Mouse (Mus musculus): ENCODE results near the gene Sesn2. TPM values are rescaled to one million over a fixed set of nuclear protein-coding genes. Genes with fewer than 3 reads are reported as not detected.

The Sesn2 gene
- total RNA-seq, 1 experiment from 2014 or later, result 3.2 TPM

DNA sequence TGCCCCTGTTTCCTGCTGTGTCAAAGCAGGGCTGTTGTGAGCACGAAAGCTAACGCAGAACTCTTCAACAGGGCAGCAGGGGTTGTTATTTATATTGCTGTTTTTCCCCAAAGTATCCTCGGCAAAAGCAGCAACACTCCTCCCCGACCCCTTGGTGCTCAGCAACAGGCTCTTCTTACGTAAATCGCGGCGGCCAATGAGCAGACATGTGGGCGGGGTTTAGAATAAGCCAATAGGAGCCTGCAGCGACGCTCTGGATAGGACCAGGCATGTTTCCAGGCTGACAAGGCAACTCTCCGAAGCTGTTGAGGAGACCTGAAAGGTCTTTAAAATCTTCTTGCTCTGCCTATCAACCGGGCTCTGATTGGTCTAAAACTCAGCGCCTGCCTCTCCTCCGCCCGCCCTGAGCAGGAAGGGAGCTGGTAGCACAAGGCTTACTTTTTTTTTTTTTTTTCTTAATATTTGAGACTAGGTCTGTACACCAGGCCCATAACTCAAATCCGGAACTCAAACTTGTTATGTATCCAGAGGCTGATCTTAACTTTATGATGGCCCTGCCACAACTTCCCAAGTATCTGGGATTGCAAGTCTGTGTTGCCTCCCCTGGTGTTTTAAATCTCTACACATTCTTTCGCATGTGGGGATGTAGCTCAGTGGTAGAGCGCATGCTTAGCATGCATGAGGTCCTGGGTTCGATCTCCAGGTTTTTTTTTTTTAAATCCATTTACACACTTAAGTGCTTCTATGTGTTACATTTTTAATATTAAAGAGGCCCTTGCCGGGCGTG, 5.3 kb upstream of the Sesn2 start:
- peak; percentile 91 for ATAC-seq (replicated peaks; ENCODE audit: low read depth, poor library complexity, severe bottlenecking)

DNA sequence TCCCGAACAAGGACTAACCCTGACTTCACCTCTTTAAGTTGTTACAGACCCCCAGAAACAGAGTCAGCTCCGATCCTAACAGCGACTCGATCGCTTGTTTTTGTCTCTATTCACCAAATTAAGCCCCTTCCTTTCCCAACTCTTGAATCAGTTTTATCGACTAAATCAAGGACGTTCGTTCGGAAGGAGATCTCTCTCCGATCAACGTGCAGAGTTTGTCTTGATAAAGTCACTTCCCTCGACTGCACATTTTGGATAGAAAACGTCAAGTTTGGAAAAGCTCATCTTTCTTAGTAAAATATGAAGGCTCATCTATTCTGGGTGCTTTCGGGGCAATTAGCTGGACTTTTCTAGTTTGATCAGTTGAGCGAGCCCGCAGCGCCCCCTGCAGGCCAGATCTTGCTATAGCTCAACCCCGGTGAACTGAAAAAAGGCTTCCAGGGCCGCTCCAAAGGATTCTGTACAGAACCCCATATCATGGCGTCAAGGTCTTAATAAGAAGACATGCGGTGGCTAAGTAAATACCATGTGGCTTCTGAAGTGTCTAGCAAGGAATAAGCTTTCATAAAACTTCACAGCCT, 4.3 kb upstream of the Sesn2 start:
- ATAC-seq (replicated peaks; ENCODE audit: low read depth, poor library complexity, severe bottlenecking), result peak; percentile 31; the same call in 1 of the 2 replicates

DNA sequence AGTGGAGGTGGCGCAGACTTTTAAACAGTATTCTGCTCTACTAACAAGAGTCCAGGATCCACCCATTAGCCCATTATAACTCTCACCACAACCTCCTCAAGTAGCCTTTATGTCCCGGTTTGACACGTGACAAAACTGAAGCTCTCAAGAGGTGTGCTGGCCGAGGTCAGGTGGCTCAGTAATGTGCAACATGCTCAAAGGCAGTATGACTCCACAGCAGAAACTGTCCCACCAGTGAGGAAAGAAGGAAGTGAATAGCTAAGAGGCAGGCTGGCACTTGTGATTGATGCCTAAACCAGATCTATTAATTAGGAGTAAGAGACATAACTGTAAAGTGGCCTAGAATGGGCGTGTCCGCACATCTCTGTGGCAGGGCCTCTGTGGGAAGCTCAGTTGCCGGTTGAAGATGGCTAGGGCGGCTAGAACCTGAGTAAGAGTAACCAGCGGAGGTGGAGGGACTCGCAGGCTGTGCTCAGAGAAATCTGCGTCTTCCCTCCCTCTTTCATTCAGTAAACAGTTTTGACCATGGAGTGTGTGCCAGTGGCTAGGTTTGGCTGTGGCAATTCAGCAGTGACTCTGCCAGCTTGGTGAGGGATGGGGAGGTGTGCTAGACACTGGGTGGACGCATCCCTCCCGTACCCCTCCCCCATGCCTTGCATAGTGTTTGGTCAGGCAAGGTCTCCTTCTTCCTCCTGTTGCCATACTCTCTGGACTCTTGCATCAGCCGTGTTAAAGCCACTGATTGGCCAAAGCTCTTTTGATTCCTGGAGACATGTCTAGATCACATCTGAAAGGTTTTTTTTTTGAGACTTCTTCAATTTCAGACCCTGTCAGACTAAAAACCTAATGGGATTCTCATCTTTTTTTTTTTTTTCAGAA, 3.3 kb upstream of the Sesn2 start:
- ATAC-seq (replicated peaks; ENCODE audit: low read depth, poor library complexity, severe bottlenecking), result no peak

DNA sequence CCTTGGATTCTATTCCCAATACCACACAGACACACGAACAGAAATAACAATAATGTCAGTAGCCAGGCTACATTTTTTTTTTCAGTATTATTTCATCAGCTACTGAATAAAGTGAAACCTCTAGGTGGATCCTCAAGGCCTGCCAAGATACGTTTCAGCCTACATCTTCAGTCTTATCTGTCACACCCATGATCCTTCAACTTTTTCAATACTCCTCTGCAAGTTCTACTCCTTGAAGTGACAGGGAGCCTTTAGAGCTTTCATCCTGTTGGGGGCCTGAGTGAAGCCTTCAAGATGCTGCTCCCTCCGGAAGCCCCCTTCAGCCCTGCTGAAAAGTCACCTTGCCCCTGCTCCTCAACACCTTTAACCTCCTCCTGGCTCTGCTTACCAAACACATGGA, 1.8 kb upstream of the Sesn2 start:
- ATAC-seq (replicated peaks; ENCODE audit: low read depth, poor library complexity, severe bottlenecking), result no peak

DNA sequence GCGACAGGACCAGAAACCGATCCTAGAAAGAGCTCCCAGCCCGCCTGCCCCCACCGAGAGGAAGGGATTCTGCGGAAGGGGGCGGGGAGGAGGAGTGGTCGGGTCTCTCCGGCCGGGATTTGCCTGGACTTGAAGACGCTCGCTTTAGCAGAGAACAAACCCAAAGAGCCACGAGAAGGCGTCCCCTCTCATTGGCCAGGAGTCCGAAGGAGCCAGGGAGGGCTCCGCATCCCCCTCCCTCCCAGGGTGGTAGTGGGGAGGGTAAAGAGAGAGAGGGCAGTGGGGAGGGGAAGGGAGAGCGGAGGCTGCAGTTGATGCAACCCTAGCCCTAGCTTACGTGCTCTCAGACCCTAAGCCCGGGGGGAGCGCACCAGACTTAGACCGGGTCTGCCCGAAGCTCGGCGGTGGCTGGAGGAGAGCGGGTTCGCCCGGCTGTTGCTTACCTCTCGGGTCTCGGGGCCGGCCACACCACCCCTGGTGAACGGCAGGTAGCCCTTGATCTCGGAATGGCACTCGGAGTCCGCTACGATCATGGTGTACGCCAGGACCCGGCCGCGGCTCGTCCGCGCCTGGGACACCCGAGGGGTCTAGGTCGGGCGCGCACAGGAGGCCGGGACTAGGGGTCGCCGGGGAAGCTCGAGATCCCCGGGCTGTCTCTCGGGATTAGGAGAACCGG, 542 bp downstream of the Sesn2 start:
- peak; percentile 36 for ATAC-seq (replicated peaks; ENCODE audit: low read depth, poor library complexity, severe bottlenecking)

DNA sequence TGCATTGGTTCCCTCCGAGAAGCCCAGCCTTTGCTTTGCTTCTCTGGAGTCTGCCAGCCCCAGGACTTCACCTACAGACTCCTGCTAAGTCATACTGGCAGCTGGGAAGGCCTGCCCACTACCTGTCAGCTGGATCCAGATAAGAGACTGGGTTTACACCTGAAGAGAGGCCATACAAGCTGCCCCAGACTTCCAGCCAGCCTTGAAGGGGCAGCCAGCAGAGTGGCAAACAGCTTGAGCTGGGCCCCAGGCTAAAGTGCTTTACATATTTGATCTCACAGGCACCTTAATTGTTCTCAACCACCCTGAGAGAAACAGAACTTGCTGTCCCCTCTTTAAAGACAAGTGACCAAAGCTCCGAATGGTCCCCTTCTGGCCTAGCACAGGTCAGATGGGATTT, 3.1 kb downstream of the Sesn2 start:
- no peak for ATAC-seq (replicated peaks; ENCODE audit: low read depth, poor library complexity, severe bottlenecking)

DNA sequence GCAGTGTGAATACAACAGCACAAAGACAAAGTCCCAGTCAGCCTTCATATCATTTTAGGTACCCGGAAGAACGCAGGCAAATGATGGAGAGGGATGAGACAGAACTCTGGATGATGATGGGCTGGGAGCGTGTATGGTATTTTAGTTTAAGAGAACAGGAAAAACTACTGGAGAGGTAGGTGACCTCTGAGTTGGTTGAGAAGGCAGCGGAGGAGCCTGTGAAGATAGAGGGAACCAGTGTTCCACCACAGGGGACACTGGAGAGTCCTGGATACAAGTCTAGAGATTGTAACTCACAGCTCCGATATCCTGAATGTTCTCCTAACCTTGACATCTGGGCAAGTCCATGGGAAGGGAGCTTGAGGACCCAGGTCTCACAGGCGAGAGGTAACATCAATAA, 4.1 kb downstream of the Sesn2 start:
- ATAC-seq (replicated peaks; ENCODE audit: low read depth, poor library complexity, severe bottlenecking), result no peak

DNA sequence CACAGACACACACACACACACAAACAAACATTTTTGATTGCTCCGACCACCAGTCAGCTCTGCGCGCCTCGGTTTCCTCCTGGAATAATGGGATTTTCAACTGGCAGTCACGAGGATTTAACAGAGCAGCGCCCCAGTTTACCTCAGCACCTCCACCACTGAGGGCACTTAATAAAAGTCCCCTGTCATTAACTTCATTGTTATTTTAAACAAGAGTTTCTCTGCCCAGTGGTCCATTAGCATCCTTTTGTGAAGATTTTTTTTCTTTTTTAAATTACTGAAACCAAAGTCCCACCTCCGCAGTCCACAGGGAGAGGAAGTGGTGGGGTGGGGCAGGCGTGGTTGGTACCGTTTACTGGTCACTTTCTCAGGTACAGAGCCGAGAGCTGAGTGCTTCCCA, 4.5 kb downstream of the Sesn2 start:
- ATAC-seq (replicated peaks; ENCODE audit: low read depth, poor library complexity, severe bottlenecking), result no peak

DNA sequence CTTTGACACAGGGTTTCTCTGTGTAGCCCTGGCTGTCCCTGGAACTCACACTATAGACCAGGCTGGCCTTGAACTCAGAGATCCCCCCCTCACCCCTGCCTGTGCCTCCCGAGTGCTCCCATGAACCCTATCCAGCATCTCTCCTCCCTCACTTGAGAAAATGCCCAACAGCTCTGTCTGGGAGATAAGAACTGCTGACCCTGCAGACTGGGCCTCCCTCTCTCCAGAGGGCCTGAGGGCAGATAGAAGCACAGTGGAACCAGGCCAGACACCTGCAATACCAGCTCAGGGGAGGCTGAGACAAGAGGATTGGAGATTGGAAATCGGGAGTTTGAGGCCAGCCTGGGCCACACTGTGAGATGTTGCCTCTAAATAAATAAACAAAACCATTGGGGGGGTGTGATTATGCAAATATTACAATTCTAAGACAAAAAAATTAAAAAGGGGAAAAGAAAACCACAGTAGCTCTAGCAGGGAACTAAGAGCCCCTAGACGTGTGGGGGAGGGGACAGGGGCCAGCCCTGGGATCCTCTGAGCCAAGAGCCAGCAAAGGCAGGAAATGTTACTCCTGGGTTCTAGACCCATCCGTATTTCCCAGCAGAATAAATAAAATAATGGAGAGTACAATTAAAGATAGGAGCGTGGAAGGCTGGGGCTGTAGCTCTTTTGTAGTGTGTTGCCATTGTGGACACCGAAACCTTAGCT, 5.1 kb downstream of the Sesn2 start:
- ATAC-seq (replicated peaks; ENCODE audit: low read depth, poor library complexity, severe bottlenecking), result no peak

DNA sequence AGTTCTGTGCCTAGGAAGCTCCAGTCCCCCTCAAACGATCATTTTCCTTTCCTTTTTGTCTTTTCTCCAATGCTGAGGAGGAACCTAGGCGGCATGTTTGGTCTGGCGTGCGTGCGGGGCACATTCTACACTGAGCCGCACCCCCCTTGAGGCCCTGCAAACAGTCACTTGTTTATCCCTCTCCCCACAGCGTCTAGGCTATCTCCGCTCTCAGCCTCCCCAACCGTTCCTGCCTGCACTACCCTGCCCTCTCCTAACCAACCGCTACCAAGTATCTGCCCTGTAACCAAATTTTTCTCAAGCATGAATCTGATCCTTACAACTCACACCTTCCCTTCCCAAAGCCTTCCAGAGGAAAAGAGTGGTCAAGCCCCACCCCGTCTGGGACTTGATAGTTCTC, 7.0 kb downstream of the Sesn2 start:
- ATAC-seq (replicated peaks; ENCODE audit: low read depth, poor library complexity, severe bottlenecking), result no peak

DNA sequence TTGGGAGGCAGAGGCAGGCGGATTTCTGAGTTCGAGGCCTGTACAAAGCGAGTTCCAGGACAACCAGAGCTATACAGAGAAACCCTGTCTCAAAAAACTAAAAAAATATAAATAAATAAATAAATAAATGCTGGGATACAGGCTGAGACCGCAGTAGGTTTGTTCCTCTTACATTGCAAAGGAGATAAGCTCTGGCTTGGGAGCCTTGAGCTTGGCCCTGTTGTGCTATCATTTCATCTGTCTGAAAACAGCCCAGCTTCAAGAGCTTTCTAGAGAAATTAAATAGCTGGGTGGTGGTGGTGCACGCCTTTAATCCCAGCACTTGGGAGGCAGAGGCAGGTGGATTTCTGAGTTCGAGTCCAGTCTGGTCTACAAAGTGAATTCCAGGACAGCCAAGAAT, 8.7 kb downstream of the Sesn2 start:
- ATAC-seq (replicated peaks; ENCODE audit: low read depth, poor library complexity, severe bottlenecking), result no peak

DNA sequence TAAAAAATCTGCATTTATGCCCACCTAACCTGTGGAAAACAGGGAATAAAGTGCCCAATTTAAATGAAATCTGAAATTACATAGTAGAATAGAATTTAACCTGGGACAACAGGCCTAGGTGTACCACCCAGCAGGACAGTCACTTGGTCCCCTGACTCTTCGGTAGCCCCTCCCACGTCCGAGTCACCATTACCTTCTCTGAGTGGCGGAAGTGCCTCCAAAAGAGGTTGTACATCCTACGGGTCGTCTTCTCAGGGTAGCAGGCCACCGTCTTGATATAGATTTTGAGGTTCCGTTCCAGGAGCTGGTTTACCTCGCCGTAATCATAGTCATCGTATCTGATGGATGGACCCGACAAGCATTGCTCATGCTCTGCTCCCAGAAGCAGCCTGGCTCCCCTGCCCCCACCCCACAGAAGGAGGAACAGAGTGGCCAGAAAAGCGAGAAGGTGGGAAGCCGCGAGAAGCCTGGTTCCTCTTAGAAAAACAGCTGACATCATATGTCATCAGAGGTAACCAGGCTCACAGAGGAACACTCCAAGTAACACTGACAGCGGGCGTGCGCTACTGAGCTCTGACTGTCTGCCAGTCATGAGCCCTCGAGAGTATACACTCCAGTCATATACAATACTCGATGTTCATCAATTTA, 15.9 kb downstream of the Sesn2 start:
- ATAC-seq (replicated peaks; ENCODE audit: low read depth, poor library complexity, severe bottlenecking), result peak; percentile 86

DNA sequence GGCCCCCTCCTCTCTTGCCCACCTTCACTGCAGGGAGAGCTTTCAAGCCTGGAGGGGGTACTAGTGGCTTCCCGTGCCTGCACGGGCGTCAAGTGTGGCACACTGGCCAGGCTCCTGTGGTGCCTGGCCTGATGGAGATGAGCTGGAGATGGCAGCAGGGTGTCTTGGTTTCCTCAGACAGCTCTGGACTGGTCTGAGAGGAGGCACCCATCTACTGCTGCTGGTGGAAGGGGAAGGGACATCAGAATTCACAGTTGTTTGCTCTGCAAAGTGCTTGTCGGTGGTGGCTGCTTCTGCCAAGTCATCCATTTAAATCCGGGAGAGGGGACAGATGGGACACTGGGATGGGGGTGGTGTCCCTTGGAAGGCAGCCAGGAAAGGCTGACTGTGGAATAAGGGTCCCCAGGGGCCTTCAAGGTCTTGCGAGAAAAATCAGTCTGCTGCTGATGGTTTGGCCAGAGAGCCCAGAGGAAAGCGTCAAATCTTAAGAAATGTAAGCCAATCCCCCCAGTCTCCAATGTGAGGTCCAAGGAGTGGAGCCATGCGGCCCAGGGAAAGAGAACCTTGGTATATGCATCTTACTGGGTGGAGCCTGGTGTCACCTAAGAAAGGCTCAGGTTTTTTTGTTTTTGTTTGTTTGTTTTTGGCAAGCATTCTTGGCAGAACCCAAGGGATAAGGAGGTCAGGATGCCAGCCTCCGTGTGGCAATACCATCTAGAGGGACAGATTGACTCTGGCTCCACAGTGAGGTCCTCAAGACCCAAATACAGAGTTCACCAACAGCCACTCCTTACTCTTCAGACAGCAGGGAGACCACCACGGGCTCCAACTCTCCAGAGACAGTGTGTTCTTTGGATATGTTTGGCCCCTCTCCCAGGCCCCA, 17.9 kb downstream of the Sesn2 start:
- ATAC-seq (replicated peaks; ENCODE audit: low read depth, poor library complexity, severe bottlenecking), result no peak

DNA sequence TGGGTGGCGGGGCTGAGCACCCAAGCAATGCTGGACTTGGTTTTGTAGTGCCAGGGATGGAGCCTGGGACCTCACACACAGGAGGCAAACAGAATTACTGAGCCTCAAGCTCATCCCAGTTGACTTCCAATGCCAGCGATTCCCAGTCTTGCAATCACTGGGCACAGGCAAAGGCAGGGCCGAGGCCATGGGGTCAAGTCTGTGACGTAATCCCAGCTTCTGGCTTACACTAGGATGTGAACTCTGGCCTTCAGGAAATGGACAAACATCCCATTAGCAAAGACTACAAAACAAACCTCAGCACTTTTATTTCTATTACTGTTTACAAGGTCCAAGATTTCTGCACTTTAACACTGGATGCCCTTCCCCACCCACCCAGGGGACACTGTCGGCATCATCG, 18.6 kb downstream of the Sesn2 start:
- ATAC-seq (replicated peaks; ENCODE audit: low read depth, poor library complexity, severe bottlenecking), result no peak

DNA sequence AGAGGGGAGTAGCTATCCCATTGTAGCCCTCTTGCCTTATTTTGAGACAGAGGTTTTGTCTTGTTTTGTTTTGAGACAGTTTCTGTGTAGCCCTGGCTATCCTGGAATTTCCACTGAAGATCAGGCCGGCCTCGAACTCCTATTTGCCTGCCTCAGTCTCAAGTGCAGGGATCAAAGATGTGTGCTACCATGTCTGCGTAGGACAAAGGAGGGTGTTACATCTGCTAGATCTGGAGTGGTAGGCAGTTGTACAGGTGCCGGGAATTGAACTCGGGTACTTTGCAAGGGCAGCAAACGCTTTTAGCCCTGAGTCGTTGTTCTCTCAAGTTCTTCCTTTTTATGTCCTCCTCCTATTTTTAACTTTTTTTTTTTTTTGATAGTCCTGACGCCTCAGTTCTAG, 19.2 kb downstream of the Sesn2 start:
- ATAC-seq (replicated peaks; ENCODE audit: low read depth, poor library complexity, severe bottlenecking), result no peak

DNA sequence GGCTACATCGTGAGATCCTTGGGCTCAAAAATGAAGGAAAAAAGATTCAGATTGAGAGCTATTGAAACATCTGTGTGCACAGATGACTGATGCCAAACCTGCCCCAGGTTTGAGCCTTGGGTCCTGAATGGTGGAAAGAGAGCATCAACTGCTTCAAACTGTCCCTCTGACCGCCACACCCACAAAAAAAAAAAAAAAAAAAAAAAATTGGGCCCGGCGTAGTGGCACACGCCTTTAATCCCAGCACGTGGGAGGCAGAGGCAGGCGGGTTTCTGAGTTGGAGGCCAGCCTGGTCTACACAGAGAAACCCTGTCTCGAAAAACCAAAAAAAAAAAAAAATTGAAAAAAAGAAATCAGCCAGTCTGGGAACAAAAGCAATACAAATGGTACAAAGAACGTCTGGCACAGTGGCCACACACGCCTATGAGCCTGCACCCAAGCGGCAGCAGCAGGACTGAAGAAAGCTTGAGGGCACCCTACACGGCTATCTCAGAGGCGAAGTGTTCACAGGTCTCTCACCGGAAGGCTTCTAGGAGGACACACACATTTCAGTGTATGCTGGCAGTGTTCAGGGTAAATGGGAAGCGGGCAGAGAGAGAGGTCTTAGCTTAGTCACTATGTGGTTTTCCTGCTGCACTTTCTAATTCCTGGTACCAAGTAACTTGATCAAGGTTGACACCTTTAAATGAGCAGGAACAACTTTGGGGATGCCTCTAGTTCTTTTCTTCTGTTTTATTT, 19.9 kb downstream of the Sesn2 start:
- peak; percentile 52 for ATAC-seq (replicated peaks; ENCODE audit: low read depth, poor library complexity, severe bottlenecking)

DNA sequence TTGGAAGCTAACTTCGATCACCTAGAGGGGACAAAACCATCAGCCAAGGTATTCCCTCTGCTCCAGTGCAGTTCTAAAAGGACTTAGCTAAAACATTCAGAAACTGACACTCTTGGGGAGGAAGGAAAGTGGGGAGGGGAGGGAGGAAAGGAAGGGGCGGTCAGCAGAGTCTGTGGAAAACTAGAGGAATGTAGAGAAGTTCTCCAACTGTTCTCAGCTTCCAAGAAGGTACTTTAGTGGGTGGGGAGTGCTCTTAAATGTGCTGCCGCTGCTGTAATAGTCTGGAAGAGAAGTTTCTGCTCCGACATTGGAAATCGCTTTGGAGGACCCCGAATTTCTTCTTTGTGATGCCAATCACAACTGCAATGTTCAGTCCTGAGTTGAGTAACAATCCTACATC, 21.3 kb downstream of the Sesn2 start:
- no peak for ATAC-seq (replicated peaks; ENCODE audit: low read depth, poor library complexity, severe bottlenecking)

DNA sequence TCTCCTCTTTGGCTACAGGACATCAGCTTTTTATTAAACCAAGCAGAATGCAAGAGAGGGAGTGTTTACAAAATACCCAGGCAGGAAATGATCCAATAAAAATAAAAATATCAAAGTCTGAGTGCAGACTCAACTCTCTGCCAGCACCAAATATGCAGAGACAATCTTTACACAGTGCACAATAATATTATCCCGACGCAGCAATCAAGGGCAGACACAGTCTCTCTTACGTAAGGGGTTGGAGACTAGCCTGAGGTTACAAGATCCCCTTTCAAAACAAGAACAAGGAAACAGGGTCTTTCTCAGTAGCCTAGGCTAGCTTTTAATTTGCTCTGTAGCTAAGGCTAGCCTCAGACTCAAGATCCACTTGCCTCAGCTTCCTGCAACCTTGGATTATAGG, 21.8 kb downstream of the Sesn2 start:
- ATAC-seq (replicated peaks; ENCODE audit: low read depth, poor library complexity, severe bottlenecking), result no peak
